Mouse (Mus musculus) ovary, postnatal 10 days (tissue): Measurements from ENCODE around the gene Rere.
"Not testable (repeated sequence)": the region's sequence is repeated elsewhere in the genome, so short reads cannot be mapped to it uniquely, and the experiment has no call there.

Experiments used
- DNase-seq: peaks from one replicate; pipeline ENCODE4 v3.0.0; 2022; ENCODE audit warnings: low spot score

The Rere gene

DNA sequence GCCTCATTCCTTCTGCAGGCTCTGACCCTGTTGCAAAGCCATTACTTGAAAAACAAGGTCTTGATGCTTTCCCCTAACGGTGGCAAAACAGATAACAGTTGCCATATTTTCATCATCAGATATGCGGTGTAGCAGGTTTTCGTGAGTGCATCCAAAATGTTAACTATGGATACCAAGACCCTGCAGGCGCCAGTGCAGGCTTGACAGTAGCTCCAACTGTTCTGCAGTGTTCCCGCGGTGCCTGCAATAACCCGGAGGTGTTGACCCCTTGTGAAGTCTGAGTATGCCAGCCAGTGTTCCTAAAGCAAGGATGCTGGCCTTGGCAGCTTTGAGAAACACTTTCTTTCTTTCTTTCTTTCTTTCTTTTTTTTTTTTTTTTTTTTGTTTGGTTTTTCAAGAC, 26.3 kb upstream of the Rere start:
- no peak for DNase-seq

DNA sequence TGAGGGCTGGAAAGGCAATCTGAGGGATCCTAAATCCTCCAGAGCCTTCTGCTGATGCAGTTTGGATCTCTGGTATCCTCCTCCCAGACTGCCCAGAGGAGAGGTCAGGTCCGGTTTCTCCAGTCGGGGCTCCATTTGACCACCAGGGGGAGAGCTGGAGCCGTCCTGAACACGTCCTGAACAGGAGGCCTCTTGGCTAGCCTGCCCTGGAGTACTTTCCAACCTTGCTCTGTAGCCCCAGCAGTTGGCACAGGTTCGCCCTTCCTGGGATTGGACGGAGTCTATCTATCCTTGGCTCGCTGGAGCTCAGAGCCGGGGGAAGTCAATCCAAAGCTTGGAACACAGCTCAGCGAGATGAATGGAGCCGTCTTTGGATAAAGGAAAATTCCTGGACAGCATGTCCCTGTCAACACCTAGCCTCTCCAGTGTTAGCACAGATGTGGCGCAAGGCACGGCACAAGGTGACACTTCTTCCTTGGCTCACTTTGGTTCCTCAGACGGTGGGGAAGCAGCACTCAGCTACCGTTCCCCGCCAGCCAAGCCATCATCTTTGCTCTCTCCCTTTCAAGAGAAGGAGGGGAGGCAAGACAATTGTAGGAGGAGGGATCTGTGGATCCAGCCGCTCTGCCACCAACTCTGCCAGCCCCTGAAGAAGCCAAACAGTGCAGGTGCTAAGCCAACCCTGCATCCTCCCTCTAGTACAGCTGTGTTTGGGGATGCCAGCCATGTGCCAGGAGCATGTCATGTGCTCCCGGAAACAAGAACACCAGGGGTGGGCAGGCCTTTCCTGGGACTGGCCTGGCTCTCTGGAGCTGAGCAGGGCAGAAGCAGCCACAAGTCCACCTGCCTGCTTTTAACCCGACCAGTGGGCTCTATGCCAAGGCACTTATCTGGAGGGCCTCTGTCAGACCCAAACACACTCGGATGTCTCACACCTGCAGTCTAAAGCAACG, 23.9 kb upstream of the Rere start:
- DNase-seq = peak; percentile 72

DNA sequence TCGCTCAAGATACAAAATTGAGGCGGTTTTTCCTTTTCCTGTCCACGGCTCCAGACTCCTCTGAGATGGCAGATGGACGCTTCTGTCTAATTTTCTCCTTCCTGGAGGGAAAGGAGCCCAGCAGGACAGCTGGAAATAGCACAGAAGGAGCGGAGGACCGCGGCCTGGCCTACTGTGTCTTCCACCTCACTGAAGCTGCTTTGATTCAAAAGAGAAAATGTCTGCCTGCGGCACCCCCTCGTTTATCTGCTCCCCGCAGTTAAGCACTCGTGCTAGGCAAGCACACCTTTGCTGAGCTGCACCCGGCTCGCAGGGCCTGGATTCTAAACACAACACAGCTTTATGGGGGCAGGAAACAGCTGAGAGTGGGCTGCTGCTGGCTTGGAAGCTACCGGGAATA, 23.1 kb upstream of the Rere start:
- no peak for DNase-seq

DNA sequence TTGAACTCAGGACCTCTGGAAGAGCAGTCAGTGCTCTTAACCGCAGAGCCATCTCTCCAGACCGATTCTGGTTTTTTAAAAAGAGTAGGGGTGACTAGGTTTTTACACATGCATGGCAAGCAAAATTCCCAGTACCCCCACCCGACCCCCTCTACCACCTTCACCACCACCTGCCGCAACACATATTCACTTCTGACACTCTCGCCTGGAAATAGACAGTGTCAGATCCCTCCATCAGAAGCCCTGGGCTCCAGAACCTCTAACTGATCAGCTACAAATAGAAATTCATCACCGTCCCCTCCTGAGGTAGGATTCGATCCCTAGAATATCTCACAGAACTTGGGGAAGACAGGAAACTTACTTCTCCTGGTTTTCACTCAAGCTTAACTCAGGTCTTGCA, 21.9 kb upstream of the Rere start:
- no peak for DNase-seq

DNA sequence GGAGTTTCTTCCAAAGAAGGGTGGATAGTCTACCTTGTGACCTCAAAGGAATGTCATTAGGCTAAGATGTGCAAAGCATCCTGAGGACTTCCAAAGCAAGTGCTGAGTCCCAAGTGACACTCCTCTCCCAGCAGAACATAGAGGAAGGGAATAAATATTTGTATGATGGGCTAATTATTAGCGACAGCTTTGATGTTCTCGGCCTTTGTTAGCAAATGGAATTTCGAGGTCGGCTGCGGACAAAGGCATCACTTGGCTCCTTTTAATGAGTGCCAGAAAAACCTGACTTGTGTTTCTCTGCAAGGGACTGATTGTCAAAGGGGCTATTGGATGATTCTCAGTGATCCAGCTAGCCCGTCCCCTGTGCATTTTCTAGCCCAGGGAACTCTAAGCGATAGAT, 21.3 kb upstream of the Rere start:
- DNase-seq = no peak

DNA sequence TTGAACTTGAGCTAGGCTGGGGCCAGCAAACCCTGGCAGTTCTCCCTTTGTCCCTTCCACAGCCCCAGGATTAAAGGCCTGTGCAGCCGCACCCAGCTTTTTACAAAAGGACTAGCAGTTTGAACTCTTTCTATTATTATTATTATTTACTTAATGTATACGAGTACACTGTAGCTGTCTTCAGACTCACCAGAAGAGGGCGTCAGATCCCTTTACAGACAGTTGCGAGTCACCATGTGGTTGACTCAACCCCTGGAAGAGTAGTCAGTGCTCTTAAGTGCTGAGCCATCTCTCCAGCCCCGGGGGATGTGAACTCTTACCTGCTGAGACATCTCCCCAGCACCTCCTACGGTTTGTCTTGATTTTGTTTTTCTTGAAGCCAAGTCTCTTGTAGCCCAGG, 20.7 kb upstream of the Rere start:
- no peak for DNase-seq

DNA sequence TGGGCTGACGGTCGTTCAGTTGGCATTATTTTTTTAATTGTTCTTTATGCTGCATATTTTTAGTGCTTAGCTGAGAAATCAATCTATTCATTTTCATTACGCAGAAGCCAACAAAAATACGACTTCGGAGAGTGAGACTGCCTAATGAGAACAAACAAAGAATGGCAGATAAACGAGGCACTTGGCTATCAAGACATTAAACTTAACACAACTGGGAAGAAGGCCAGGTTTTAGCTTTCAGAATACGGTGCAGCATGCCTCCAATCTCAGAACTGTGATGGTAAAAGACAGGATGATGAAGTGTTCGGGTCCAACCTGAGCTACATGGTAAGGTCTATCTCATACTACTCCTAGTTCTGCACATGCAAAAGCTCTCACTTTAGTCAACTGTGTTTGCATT, 19.1 kb upstream of the Rere start:
- DNase-seq = no peak

DNA sequence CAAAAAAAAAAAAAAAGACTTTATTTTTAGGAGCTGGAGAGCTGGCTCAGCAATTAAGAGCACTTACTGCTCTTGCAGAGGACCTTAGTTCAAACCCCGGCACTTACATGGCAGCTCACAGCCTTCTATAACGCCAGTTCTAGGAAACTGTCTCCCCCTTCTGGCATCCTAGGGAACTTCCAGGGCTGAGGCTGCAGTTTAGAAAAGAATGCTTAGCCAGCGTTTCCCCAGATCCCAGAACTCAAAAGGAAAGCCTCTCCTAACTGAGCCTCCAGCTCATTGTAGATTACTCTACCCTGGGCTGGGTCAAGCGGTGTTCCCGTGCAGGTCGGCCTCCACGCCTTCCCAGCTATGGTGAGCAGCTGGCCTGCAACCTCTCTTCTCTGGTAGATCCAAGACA, 16.5 kb upstream of the Rere start:
- DNase-seq = no peak

DNA sequence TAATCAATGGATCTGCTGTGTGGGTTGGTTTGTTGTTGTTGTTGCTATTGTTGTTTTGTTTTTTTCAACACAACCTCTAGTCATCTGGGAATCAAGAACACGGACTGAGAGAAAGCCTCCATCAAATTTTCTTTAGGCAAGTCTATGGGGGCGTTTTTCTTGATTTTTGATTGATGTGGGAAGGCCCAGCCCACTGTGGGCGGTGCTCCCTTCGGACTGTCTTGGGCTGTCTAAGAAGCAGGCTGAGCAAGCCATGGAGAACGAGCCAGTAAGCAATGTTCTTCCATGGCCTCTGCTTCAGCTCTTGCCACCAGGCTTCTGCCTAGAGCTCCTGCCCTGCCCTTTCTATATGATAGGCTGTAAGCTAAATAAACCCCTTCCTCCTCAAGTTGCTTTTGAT, 16.0 kb upstream of the Rere start:
- DNase-seq = no peak

DNA sequence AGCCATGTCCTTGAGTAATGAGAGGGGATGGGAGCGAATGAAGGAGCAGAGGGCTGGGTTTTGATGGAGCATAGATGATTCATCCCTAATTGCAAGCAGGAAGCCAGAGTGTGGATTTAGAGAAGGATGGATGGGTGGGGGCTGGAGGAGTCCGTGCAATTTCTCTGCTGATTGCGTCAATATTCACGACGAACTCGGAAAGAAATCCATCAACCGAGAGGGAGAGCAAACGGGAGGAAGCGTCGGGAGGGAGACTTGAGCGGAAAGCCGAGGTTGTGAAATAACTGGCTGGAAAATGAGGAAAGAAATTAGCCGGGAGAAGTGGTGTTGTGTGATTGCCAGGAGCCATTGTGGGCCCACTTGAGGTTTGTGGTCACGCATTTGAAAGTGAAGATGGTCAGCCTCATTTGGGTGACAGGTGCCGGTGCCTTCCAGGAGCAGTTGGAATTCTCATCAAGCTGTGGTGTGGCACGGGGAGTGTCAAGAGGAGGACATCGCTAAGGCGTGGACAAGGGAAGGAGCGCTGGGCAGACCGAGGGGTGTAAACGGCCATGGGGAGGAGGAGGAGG, 14.7 kb upstream of the Rere start:
- no peak for DNase-seq

DNA sequence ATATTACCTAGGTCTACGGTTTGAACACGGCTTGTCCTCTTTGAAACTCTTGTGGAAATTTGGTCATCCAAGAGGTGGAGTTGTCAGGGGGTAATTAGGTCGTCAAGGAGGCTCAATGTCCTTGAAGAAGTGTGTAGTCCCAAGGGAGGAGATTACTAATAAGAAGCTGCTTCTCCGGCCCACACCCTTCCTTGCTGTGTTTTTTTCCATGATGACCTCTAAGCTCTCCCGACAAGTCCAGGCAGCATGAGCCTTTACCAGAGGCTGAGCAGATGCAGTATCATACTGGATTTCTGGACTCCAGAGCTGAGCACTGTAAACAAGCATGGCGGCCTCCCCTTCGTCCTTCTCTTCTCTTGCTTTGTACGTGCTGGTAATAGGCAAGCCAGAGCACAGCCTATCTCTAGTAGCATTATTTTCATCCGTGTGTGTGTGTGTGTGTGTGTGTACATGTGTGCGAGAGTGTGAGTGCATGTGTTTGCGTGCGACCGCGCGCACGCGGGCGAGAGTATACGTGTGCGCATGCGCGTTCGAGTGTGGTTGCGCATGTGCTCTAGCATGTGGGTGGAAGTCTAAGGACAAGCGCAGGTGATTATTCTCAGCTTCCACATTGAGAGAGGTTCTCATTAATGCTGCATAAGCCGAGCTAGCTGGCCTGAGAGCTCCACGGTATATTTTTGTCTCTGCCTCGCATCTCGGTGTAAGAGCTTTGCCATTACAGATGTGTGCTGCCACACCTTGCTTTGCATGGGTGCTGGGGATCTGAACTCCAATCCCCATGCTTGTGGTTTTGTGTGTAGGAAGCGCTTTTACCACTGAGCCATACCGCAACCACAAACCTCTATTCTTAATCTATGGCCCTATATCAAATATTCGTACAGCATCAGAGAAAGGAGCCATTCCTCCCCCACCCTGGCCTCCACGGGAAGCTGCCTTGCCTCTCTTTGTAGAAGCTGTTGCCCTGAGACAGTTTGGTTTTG, 12.5 kb upstream of the Rere start:
- no peak for DNase-seq

DNA sequence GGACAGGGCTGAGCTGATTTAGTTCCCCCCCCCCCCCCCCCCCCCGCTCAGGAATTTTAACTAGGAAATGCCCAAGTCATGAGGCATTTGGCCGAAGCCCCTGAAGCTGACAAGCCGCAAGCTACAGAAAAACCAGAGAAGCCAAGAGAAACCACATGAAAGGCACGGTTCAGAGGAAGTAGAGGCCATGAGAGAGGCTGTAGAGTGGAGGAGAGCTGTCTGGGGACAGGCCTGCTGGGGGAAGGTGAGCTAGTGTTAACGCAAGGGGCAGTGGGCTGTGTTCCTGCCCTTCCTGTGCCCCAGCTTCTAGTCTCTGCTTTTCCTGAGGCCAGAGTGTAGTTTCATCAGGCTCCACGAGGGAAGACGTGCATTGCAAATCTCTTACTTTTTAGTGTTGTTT, 11.8 kb upstream of the Rere start:
- DNase-seq = no peak

DNA sequence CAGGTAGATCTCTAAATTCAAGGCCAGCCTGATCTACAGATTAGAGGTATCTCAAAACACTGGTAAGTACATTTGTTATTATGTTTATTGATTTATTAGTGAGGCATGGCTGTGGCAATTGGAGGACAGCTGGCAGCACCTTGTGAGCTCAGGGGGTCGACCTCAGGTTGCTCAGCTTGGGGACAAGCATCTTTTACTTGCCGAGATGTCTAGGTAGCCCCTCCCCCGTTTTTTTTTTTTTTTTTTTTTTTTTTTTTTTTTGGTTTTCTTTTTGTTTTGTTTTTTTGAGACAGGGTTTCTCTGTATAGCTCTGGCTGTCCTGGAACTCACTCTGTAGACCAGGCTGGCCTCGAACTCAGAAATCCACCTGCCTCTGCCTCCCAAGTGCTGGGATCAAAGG, 10.7 kb upstream of the Rere start:
- not testable (repeated sequence) for DNase-seq

DNA sequence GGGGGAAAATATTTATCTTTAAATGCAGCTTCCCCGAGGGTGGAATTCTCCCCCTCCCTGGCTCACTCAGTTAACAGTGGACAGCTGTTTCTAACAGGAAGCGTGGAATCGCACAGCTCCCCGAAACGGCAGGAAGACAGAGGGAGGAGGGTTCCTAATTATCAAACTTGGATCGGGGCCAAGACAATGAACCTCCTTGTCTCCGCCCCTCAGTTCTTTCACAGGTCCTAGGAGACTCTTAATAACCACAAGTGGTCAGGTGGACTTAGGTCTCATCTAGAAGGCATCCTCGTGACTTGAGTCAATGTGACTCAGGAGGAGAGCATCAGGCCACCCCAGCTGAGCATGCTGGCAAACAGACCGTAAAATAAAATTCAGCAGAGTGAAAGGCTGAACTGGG, 8.7 kb upstream of the Rere start:
- DNase-seq = no peak

DNA sequence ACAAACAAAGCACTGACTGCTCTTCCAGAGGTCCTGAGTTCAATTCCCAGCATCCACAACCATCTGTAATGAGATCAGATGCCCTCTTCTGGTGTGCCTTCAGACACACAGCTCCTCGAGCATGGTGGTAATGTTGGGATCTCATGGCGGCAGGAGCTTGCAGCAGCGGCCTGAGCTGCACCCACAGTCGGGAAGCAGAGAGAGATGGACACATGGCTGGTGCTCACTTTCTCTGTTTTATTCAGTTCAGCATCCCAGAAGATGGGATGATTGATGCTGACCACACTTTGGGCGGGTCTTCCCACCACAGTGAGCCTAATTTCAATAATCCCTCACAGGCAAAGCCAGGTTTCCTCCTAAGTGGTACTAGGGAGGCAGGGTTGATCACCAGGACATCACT, 5.9 kb upstream of the Rere start:
- DNase-seq = no peak

DNA sequence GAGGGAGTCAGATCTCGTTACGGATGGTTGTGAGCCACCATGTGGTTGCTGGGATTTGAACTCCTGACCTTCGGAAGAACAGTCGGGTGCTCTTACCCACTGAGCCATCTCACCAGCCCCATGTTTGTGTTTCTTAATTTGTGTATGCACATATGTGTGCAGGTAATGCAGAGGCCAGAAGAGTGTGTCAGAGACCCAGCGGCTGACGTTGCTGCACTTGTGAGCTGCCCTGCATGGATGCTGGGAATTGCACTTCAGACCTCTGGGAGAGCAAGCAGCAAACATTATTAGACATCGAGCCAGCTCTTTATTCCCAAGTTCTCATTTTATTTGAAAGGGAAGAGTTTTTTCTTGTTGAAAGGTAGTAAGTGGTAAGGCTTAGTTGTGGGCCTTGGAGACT, 2.1 kb upstream of the Rere start:
- not testable (repeated sequence) for DNase-seq

DNA sequence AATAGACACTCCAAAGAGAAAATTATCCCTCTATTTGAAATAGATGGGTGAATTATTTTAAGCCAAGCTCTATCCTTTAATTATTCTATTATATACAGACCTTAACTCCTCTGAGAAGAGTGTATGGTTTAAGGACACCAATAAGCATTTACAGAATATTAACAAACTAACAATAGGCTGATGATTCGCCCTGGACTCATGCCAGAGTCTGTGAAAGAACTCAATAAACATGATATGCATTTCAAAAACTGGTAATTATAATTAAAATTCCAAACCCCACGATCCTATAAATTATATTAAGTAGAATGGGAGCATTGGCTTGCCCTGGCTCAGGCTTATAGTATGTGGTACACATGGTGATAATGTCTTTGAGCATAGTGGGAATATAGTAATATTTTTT, 1.4 kb upstream of the Rere start:
- no peak for DNase-seq

DNA sequence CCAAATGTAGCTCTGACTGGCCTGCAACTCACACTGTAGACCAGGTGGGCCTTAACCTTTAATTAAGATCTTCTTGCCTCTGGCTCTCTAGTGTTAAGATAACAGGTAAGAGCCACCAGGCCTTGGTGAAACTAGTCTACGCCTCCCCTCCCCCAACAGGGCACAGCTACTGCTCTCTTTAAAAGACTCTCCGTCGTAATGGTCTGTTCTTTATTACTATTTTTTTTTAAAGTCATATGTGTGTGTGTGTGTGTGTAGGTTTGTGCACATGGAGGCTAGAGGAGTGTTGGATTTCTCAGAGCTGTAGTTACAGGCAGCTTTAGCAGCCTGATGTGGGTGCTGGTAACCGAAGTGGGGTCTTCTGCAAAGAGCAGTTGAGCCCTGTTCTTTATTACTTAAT, 987 bp upstream of the Rere start:
- no peak for DNase-seq

DNA sequence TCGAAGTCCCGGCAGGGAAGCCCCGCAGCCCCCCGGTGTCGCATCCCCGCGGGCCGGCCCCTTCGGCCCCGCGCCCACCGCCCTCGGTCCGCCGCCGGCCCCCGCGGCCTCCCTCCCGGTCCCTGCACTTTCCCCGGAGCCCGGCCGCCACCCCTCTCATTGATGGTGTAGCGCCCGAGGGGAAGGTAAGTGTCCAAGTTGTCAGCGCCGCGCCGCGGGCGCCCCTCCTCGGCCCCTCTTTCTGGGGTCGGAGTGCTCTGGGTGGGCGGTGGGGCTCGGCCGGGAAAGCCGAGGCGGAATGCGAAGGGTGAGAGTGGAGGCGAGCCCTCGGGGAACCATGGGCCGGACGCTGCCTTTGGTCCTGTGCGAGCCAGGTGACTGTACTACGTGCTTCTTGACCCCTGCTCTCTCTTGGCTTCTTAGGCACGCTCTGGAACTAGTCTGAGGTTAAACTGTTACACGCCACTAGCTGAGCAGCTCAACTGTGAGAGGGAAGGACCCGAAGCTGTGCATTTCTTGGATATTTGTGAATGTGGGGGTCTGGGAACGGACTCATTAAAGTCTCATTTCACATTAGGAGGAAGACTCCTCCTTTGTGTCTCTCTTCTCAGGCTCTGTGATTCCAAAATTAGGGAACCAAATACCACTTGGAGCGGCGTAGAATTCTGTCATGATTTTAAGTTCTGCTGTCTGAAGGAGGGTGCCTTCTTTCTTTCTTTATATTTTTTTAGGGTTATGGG, 615 bp downstream of the Rere start:
- DNase-seq = peak; percentile 42

DNA sequence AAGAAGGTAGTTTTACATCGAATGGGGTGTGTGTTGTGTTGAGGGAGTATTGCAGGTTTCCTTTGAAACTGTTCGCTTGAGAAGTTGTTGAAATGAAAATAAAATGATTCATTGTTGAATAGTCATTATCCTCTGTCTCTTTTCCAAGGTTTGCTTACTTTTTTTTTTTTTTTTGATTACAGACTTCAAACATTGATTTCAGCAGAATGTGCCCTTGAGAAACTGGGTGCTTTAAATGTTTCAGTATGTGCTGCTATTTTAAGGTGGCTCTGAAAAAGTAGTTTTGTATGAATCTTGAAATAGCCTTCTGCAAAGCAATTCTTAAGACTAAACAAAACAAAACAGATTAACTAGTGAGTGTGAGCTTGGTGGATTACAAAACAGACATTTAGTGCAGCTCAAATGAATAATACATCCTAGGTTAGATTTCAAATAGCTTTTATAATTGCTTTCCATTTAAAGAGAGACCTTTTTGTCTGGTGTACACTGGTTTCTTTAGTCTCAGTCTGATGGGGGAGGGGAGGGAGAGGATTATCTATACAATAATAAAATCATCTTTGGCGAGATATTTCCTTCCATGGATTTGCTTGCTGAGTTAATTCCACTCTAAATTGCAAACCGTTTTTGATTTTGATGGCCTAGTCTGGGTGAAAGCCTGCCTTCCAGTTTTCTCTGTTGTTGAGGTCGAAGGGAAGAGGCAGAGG, 1.3 kb downstream of the Rere start:
- DNase-seq = no peak

DNA sequence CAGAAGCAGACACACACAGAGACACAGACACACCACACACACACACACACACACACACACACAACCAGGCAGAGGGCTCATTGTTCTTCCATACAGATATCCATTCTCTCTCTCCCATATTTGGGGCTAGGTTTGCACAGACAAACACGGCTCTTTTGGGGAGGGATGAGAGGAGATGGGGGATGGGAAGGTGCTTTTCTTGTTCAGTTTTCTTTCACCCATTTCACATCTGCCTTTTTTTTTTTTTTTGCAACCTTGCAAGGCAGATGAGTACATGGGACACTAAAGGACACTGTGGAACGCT, 1.8 kb downstream of the Rere start:
- no peak for DNase-seq

DNA sequence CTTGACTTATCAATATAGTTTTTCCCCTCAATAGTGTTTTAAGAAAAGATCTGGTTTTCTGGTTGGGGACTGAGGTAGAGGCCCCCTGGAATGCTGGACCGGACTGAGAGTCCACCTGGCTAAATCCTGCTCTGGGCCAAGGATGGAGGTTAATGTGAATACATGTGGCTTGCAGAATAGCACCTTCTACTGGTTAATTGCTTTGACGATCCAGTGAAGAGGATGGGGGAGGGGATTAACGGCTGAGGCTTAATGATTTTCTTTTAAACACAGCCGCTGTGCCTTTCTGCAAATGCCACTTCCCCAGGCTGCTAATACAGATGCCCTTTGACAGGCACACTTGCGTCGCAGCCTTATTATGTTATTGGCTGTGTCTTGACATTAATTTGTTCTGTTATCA, 2.5 kb downstream of the Rere start:
- no peak for DNase-seq
